Mouse (Mus musculus): ENCODE data around the gene Prkg1. TPM values are rescaled to one million over a fixed set of nuclear protein-coding genes. Genes with fewer than 3 reads are reported as not detected.

Prkg1 gene
- total and polyA plus RNA-seq, 2 experiments from 2014 or later, result 5.1 to 9.9 TPM

DNA sequence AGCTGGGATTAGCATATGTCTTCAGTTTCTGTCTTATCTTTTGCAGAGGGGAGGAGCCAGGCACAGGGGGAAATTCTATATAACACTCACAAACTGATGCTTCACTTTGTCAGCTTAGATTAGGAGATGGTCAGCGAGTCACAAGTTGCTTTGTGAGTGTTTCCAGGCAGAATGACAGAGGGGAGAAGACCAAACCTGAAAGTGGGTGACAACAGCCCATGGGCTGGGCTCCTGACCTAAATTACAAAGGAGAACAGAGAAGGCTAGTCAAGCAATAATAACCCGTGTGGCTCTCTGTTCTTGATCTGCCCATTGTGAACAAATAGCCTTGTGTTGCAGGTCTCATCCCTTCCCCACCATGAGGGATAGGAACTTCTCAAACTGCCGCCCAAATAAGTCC, 725.9 kb downstream of the Prkg1 start:
- H3K9me3 ChIP-seq (ENCODE audit: low read length), result no peaks in the 10 kb centered on the region
- DNase-seq (ENCODE audit: low spot score) (no peak), ATAC-seq (ENCODE audit: low FRiP score) (no peak)
- H3K4me3 ChIP-seq (ENCODE audit: low read depth, low read length), result no peak overlapping the region
- WGBS, result 83% methylated on average over 3 of the region's 3 CpGs
- no peak for TF ChIP-seq CTCF (IDR thresholded peaks at IDR 0.05)
- no peak overlapping the region for H3K27ac ChIP-seq (ENCODE audit: low read depth, low read length)
- no peak overlapping the region for H3K4me2 ChIP-seq (ENCODE audit: low read depth, low read length, poor library complexity, severe bottlenecking)
- H3K27me3 ChIP-seq (ENCODE audit: insufficient read depth, low read length), result no peaks in the 10 kb centered on the region
- no peak overlapping the region for H3K9ac ChIP-seq (replicated peaks; ENCODE audit: low read length, poor library complexity, severe bottlenecking)
- no peaks in the 10 kb centered on the region for H3K4me1 ChIP-seq (ENCODE audit: insufficient read depth, low read length)
- no peaks in the 10 kb centered on the region for H3K36me3 ChIP-seq (ENCODE audit: insufficient read depth, low read length)

GRCm38 (mm10) chr19:31031596-31031995, 733.2 kb downstream of the Prkg1 start:
- no peak for TF ChIP-seq CTCF (IDR thresholded peaks at IDR 0.05)
- WGBS, result 56% methylated on average over 6 of the region's 6 CpGs
- Histone ChIP-seq H3K27me3 (ENCODE audit: insufficient read depth, low read length) (no peaks in the 10 kb centered on the region), H3K4me3 (ENCODE audit: low read depth, low read length) (no peak overlapping the region), H3K27ac (ENCODE audit: low read depth, low read length) (no peak overlapping the region), H3K36me3 (ENCODE audit: insufficient read depth, low read length) (no peaks in the 10 kb centered on the region), H3K4me2 (ENCODE audit: low read depth, low read length, poor library complexity, severe bottlenecking) (no peak overlapping the region), H3K9me3 (ENCODE audit: low read length) (no peaks in the 10 kb centered on the region), H3K9ac (replicated peaks; ENCODE audit: low read length, poor library complexity, severe bottlenecking) (no peak overlapping the region), H3K4me1 (ENCODE audit: insufficient read depth, low read length) (no peaks in the 10 kb centered on the region)
- no peak for DNase-seq (ENCODE audit: low spot score)
- ATAC-seq (ENCODE audit: low FRiP score), result no peak

- H3K4me1 ChIP-seq (ENCODE audit: insufficient read depth, low read length), result no peaks in the 10 kb centered on the region
- DNase-seq (ENCODE audit: low spot score), result no peak
- no peak overlapping the region for H3K27ac ChIP-seq (ENCODE audit: low read depth, low read length)
- no peak overlapping the region for H3K4me2 ChIP-seq (ENCODE audit: low read depth, low read length, poor library complexity, severe bottlenecking)
- no peaks in the 10 kb centered on the region for H3K9me3 ChIP-seq (ENCODE audit: low read length)
- H3K4me3 ChIP-seq (ENCODE audit: low read depth, low read length), result no peak overlapping the region
- H3K36me3 ChIP-seq (ENCODE audit: insufficient read depth, low read length), result no peaks in the 10 kb centered on the region
- no peaks in the 10 kb centered on the region for H3K27me3 ChIP-seq (ENCODE audit: insufficient read depth, low read length)
- no peak for TF ChIP-seq CTCF (IDR thresholded peaks at IDR 0.05)
- WGBS, result 82% methylated on average over 5 of the region's 5 CpGs
- no peak overlapping the region for H3K9ac ChIP-seq (replicated peaks; ENCODE audit: low read length, poor library complexity, severe bottlenecking)
- ATAC-seq (ENCODE audit: low FRiP score), result no peak
These were observed 738.0 kb downstream of the Prkg1 start for GRCm38 (mm10) chr19:31026797-31027196.

DNA sequence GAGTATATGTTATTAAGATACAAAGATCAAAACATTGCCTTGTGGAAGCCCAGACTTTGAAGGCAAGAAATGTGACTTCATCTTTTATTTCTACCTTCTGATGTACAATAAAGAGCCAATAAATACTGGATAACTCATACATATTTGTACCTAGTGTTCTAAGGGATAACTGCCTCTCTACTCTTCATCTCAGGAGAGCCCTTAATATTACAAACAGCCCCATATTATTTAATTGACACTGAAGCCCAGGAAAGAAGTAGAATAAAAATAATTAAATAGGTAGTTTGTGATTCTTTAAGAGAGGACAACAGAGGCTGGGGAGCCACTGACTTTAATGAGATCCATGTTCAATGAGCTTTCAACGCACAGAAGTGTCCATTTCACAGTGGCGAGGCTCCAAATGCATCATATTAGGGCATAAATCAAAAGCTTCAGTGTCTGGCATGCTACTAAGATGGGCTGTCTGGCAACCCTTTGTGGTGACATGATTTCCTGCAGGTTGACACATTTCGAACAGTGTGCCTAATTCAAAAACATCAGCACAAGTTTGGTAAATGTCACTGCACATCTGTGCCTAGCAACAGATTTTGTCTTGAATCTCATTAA, 753.2 kb downstream of the Prkg1 start:
- Histone ChIP-seq H3K4me1 (ENCODE audit: insufficient read depth, low read length) (peaks cover 5% of the 10 kb centered on the region; the same call in 1 of the 2 replicates), H3K9ac (replicated peaks; ENCODE audit: low read length, poor library complexity, severe bottlenecking) (no peak overlapping the region), H3K36me3 (ENCODE audit: insufficient read depth, low read length) (no peaks in the 10 kb centered on the region), H3K27ac (ENCODE audit: low read depth, low read length) (no peak overlapping the region), H3K4me2 (ENCODE audit: low read depth, low read length, poor library complexity, severe bottlenecking) (no peak overlapping the region), H3K9me3 (ENCODE audit: low read length) (no peaks in the 10 kb centered on the region), H3K4me3 (ENCODE audit: low read depth, low read length) (no peak overlapping the region), H3K27me3 (ENCODE audit: insufficient read depth, low read length) (no peaks in the 10 kb centered on the region)
- WGBS, result 70% methylated on average over 3 of the region's 3 CpGs
- peak; percentile 21 for DNase-seq (ENCODE audit: low spot score)
- no peak for TF ChIP-seq CTCF (IDR thresholded peaks at IDR 0.05)
- ATAC-seq (ENCODE audit: low FRiP score), result no peak

DNA sequence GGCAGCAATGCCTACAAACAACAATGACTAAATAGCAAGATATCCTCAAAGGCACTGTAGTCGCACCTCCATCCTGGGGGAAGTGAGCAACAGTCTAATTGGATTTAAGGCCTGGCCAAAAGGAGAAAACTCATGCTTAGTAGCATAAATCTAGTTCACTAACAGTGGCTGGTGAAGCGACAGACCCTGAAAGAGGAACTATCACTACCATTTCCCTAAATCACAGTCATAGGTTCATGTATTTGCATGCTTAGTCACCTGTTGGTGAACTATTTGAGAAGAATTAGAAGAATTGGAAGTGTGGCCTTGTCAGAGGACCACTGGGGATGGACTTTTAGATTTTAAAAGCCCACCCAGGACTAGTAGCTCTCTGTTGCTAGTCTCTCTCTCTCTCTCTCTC, 766.3 kb downstream of the Prkg1 start:
- ATAC-seq (ENCODE audit: low FRiP score) (no peak), DNase-seq (ENCODE audit: low spot score) (no peak)
- H3K36me3 ChIP-seq (ENCODE audit: insufficient read depth, low read length), result no peaks in the 10 kb centered on the region
- no peak overlapping the region for H3K27ac ChIP-seq (ENCODE audit: low read depth, low read length)
- H3K4me3 ChIP-seq (ENCODE audit: low read depth, low read length), result no peak overlapping the region
- no peak for TF ChIP-seq CTCF (IDR thresholded peaks at IDR 0.05)
- no peaks in the 10 kb centered on the region for H3K9me3 ChIP-seq (ENCODE audit: low read length)
- 94% methylated on average over 2 of the region's 2 CpGs for WGBS
- H3K4me2 ChIP-seq (ENCODE audit: low read depth, low read length, poor library complexity, severe bottlenecking), result no peak overlapping the region
- H3K4me1 ChIP-seq (ENCODE audit: insufficient read depth, low read length), result no peaks in the 10 kb centered on the region
- H3K9ac ChIP-seq (replicated peaks; ENCODE audit: low read length, poor library complexity, severe bottlenecking), result no peak overlapping the region
- no peaks in the 10 kb centered on the region for H3K27me3 ChIP-seq (ENCODE audit: insufficient read depth, low read length)

- ATAC-seq (ENCODE audit: low FRiP score) (no peak), DNase-seq (ENCODE audit: low spot score) (peak; percentile 39)
- TF ChIP-seq CTCF (IDR thresholded peaks at IDR 0.05), result no peak
- H3K27me3 ChIP-seq (ENCODE audit: insufficient read depth, low read length), result no peaks in the 10 kb centered on the region
- 46% methylated on average over 4 of the region's 4 CpGs for WGBS
- no peak overlapping the region for H3K9ac ChIP-seq (replicated peaks; ENCODE audit: low read length, poor library complexity, severe bottlenecking)
- H3K27ac ChIP-seq (ENCODE audit: low read depth, low read length), result no peak overlapping the region
- H3K4me2 ChIP-seq (ENCODE audit: low read depth, low read length, poor library complexity, severe bottlenecking), result no peak overlapping the region
- no peaks in the 10 kb centered on the region for H3K9me3 ChIP-seq (ENCODE audit: low read length)
- no peaks in the 10 kb centered on the region for H3K36me3 ChIP-seq (ENCODE audit: insufficient read depth, low read length)
- no peaks in the 10 kb centered on the region for H3K4me1 ChIP-seq (ENCODE audit: insufficient read depth, low read length)
- no peak overlapping the region for H3K4me3 ChIP-seq (ENCODE audit: low read depth, low read length)
These were observed 774.4 kb downstream of the Prkg1 start for GRCm38 (mm10) chr19:30990390-30990789.

Measured in midbrain, postnatal 0 days (tissue).